Mouse (Mus musculus): ENCODE results near the gene Ctcfl. TPM values are rescaled to one million over a fixed set of nuclear protein-coding genes. Genes with fewer than 3 reads are reported as not detected.
A peak's percentile ranks its signal among the peaks of the same experiment; 100 is the strongest.
"Not testable (repeated sequence)": the region's sequence is repeated elsewhere in the genome, so short reads cannot be mapped to it uniquely, and the experiment has no call there.

The Ctcfl gene
- polyA plus RNA-seq, 1 experiment, result not detected

DNA sequence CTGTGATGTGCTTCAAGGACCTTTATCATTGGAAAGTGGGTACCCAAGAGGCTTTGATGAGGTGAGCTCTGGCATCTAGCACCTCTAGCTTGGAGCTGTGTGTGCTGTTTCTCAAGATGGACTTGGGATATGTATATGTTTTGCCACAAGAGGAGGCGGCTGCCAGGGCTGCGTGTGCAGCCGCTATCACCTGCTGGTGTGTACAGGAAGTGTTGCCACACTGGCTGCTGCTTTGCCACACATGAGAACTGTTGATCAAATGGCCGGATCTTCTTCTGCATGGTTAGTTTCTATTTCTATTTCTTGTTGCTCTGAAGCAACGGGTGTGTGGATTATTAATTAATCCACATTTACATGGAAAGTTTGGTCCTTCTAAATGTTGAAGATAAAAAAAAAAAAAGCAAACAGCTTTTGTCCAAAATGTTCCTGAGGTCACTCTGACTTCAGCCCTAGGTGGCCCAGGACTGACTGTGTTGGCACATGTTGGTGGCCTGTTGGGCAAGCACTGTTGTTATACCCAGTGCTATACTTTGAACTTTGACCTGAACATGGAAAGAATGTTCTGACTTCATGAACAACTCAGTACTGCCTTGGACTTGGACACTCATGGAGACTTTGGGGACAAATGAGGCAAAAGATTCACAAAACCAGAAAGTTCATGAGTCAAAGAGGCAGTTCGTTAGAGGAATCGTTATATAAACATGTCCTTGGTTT is 4.9 kb upstream of the Ctcfl start:
- no peaks in the 10 kb centered on the region for H3K4me1 ChIP-seq (ENCODE audit: control insufficient read depth, insufficient read depth, low read length)
- TF ChIP-seq CTCF (IDR thresholded peaks at IDR 0.05; ENCODE audit: extremely low read depth, insufficient read depth, low read length) (no peak), POLR2A (IDR thresholded peaks at IDR 0.05; ENCODE audit: extremely low read depth, insufficient read depth, low read length) (no peak)
- H3K4me3 ChIP-seq (ENCODE audit: insufficient read depth, low read length), result no peak overlapping the region
- no peak overlapping the region for H3K27ac ChIP-seq (ENCODE audit: insufficient read depth, low read length)

GRCm38 (mm10) chr2:173120117-173120516 is 792 bp upstream of the Ctcfl start:
- H3K4me3 ChIP-seq (ENCODE audit: insufficient read depth, low read length); H3K4me1 ChIP-seq (ENCODE audit: control insufficient read depth, insufficient read depth, low read length); H3K27ac ChIP-seq (ENCODE audit: insufficient read depth, low read length): not testable (repeated sequence)

- not testable (repeated sequence) for H3K4me1 ChIP-seq (ENCODE audit: control insufficient read depth, insufficient read depth, low read length); H3K4me3 ChIP-seq (ENCODE audit: insufficient read depth, low read length); H3K27ac ChIP-seq (ENCODE audit: insufficient read depth, low read length)
These were observed 5.5 kb downstream of the Ctcfl start for GRCm38 (mm10) chr2:173113796-173114195.

- Histone ChIP-seq H3K4me1 (ENCODE audit: control insufficient read depth, insufficient read depth, low read length) (no peaks in the 10 kb centered on the region), H3K27ac (ENCODE audit: insufficient read depth, low read length) (no peak overlapping the region), H3K4me3 (ENCODE audit: insufficient read depth, low read length) (no peak overlapping the region)
- TF ChIP-seq POLR2A (IDR thresholded peaks at IDR 0.05; ENCODE audit: extremely low read depth, insufficient read depth, low read length) (no peak), CTCF (IDR thresholded peaks at IDR 0.05; ENCODE audit: extremely low read depth, insufficient read depth, low read length) (no peak)
These were observed 8.8 kb downstream of the Ctcfl start for GRCm38 (mm10) chr2:173110571-173110970.

- no peaks in the 10 kb centered on the region for H3K4me1 ChIP-seq (ENCODE audit: control insufficient read depth, insufficient read depth, low read length)
- H3K27ac ChIP-seq (ENCODE audit: insufficient read depth, low read length), result no peak overlapping the region
- H3K4me3 ChIP-seq (ENCODE audit: insufficient read depth, low read length), result no peak overlapping the region
- TF ChIP-seq CTCF (IDR thresholded peaks at IDR 0.05; ENCODE audit: extremely low read depth, insufficient read depth, low read length), result no peak
- no peak for TF ChIP-seq POLR2A (IDR thresholded peaks at IDR 0.05; ENCODE audit: extremely low read depth, insufficient read depth, low read length)
These were observed 9.8 kb downstream of the Ctcfl start for GRCm38 (mm10) chr2:173109510-173109909.

DNA sequence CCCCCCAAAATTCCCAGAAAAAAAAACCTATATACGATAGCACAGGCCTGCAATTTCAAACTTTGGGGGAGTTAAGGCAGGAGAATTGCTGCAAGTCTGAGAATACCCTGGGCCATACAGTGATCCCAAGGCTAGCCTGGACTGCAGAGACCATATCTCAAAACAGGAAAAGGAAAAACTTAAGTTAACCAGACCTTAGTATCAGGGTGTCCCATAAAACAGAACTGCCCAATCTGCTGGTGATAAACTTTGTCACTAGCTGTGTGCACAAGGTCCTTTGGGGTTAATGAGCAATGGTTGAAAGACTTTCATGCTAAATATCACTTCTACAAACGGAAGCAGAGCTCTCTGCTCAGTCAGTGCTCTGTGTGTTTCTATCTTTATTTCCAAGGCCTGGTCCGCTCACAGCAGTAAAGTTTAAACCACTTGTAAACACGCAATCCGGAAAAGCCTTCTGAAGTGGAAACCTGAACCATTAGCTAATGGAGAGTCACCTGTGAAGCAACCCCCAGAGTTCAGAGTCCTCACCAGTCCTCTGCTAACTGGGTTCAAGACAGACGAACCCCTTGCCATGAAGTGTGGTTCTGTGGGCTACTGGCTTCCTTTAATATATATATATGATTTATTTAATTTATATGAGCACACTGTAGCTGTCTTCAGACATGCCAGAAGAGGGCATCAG is 10.7 kb downstream of the Ctcfl start:
- no peak overlapping the region for H3K4me3 ChIP-seq (ENCODE audit: insufficient read depth, low read length)
- H3K27ac ChIP-seq (ENCODE audit: insufficient read depth, low read length), result no peak overlapping the region
- TF ChIP-seq POLR2A (IDR thresholded peaks at IDR 0.05; ENCODE audit: extremely low read depth, insufficient read depth, low read length) (no peak), CTCF (IDR thresholded peaks at IDR 0.05; ENCODE audit: extremely low read depth, insufficient read depth, low read length) (no peak)
- no peaks in the 10 kb centered on the region for H3K4me1 ChIP-seq (ENCODE audit: control insufficient read depth, insufficient read depth, low read length)

GRCm38 (mm10) chr2:173106889-173107785 is 12.2 kb downstream of the Ctcfl start:
- no peak overlapping the region for H3K4me3 ChIP-seq (ENCODE audit: insufficient read depth, low read length)
- peak; percentile 79 for TF ChIP-seq CTCF (IDR thresholded peaks at IDR 0.05; ENCODE audit: extremely low read depth, insufficient read depth, low read length)
- TF ChIP-seq POLR2A (IDR thresholded peaks at IDR 0.05; ENCODE audit: extremely low read depth, insufficient read depth, low read length), result no peak
- no peak overlapping the region for H3K27ac ChIP-seq (ENCODE audit: insufficient read depth, low read length)
- H3K4me1 ChIP-seq (ENCODE audit: control insufficient read depth, insufficient read depth, low read length), result no peaks in the 10 kb centered on the region

GRCm38 (mm10) chr2:173106409-173106808 is 12.9 kb downstream of the Ctcfl start:
- no peak for TF ChIP-seq CTCF (IDR thresholded peaks at IDR 0.05; ENCODE audit: extremely low read depth, insufficient read depth, low read length)
- TF ChIP-seq POLR2A (IDR thresholded peaks at IDR 0.05; ENCODE audit: extremely low read depth, insufficient read depth, low read length), result no peak
- H3K27ac ChIP-seq (ENCODE audit: insufficient read depth, low read length), result no peak overlapping the region
- no peak overlapping the region for H3K4me3 ChIP-seq (ENCODE audit: insufficient read depth, low read length)
- H3K4me1 ChIP-seq (ENCODE audit: control insufficient read depth, insufficient read depth, low read length), result no peaks in the 10 kb centered on the region

GRCm38 (mm10) chr2:173097337-173097736 is 22.0 kb downstream of the Ctcfl start:
- not testable (repeated sequence) for H3K27ac ChIP-seq (ENCODE audit: insufficient read depth, low read length); H3K4me3 ChIP-seq (ENCODE audit: insufficient read depth, low read length)
- peak; percentile 37 for TF ChIP-seq CTCF (IDR thresholded peaks at IDR 0.05; ENCODE audit: extremely low read depth, insufficient read depth, low read length)

DNA sequence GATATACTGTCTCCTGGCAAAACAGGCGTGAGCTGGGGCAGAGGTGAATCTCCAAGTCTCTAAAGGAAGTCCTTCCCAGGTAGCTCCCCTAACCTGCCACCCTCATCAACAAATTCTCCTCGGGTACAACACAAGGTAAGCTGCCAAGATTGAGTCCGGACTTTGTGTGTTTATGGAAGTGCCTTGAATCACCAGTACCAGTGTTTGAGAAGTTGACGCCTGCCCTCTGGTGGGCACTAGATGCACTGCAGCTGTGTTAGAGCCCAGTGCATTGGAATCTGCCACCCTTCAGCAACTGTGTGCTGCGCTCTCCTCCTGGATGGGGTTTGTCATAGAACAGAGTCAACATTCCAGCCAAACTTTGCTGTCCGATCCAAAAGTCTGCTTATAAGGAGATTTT is 29.9 kb downstream of the Ctcfl start:
- Histone ChIP-seq H3K4me1 (ENCODE audit: control insufficient read depth, insufficient read depth, low read length) (no peaks in the 10 kb centered on the region), H3K4me3 (ENCODE audit: insufficient read depth, low read length) (no peak overlapping the region), H3K27ac (ENCODE audit: insufficient read depth, low read length) (no peak overlapping the region)
- TF ChIP-seq CTCF (IDR thresholded peaks at IDR 0.05; ENCODE audit: extremely low read depth, insufficient read depth, low read length), result peak; percentile 99
- TF ChIP-seq POLR2A (IDR thresholded peaks at IDR 0.05; ENCODE audit: extremely low read depth, insufficient read depth, low read length), result no peak

More at GRCm38 (mm10) chr2:173097337-173097736, 22.0 kb downstream of the Ctcfl start:
- not testable (repeated sequence) for H3K4me1 ChIP-seq (ENCODE audit: control insufficient read depth, insufficient read depth, low read length)

Measured in cortical plate, adult 2 months (tissue).